Comparison of ENCODE assay signal across 24 mouse cellular contexts in the genomic region with DNA sequence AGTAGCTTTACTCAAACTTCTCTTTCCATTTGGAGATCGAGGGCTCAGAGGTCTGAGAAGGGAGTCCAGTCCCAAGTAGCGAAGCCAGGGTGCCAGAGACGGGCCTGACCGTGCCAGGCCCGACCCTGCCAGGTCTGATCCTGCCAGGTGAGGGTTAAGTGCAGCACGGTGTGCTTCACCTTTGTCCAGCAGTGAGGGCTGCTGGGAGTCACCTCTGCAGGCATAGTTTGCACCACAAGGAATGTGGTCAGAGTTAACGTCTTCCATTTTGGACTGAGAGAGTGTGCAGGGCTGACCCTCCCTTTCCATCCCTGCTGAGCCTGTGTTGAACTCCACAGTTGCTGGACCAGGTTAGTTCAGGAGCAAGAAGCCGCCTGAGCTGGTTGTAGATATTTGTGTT.
DNase-seq lines count a peak whose midpoint lies in the region; ATAC-seq and TF ChIP-seq lines count a peak whose summit lies in the region.
"Had no signal": no experiment of that assay in that cellular context is flagged by ENCODE, and none has a peak within 500 bp of the region (broad histone marks: within the 10 kb centered on the region; RNA-seq: fewer than 3 reads in every experiment).

No protein-coding gene starts in this region.

- H3K9me3 ChIP-seq in forebrain, embryonic 11.5 days (ENCODE audit: control insufficient read depth, low read length), result no peaks in the 10 kb centered on the region
- no peaks in the 10 kb centered on the region for H3K9me3 ChIP-seq in forebrain, postnatal 0 days (ENCODE audit: low read length)
- H3K9me3 ChIP-seq in liver, embryonic 11.5 days (ENCODE audit: control insufficient read depth, low read length), result no peaks in the 10 kb centered on the region
- no peaks in the 10 kb centered on the region for H3K9me3 ChIP-seq in intestine, embryonic 16.5 days (ENCODE audit: control insufficient read depth, low read length)
- H3K9me3 ChIP-seq: heart, embryonic 15.5 days; hindbrain, embryonic 15.5 days; intestine, embryonic 15.5 days; liver, embryonic 15.5 days; neural tube, embryonic 13.5 days had no signal

- WGBS in forebrain, embryonic 11.5 days, result 75% methylated on average over 8 of the region's 8 CpGs
- WGBS in forebrain, postnatal 0 days, result 76% methylated on average over 8 of the region's 8 CpGs
- WGBS in liver, adult 2 months, result 16% methylated on average over 8 of the region's 8 CpGs
- 68% methylated on average over 8 of the region's 8 CpGs for WGBS in liver, embryonic 11.5 days
- WGBS in intestine, embryonic 16.5 days, result 69% methylated on average over 8 of the region's 8 CpGs

- peaks cover 40% of the 10 kb centered on the region; the same call in 1 of the 2 replicates for H3K79me2 ChIP-seq in liver, adult 2 months (ENCODE audit: control insufficient read depth, insufficient read depth, low read length)

- H3K9ac ChIP-seq in forebrain, embryonic 11.5 days (ENCODE audit: low read length), result no peak overlapping the region; the same call in 1 of the 2 replicates
- no peak overlapping the region for H3K9ac ChIP-seq in forebrain, postnatal 0 days
- peak overlapping the region; percentile 26 for H3K9ac ChIP-seq in liver, adult 2 months (ENCODE audit: low read depth, low read length)
- no peak overlapping the region for H3K9ac ChIP-seq in liver, embryonic 11.5 days (ENCODE audit: low read depth, low read length)
- H3K9ac ChIP-seq in intestine, embryonic 16.5 days (ENCODE audit: low read depth, low read length), result no peak overlapping the region
- H3K9ac ChIP-seq: heart, embryonic 15.5 days; hindbrain, embryonic 15.5 days; intestine, embryonic 15.5 days; liver, embryonic 15.5 days had no signal

- no peak for ATAC-seq in forebrain, embryonic 11.5 days (replicated peaks; ENCODE audit: low FRiP score)
- ATAC-seq in forebrain, postnatal 0 days, result no peak
- ATAC-seq in liver, embryonic 11.5 days (replicated peaks; ENCODE audit: low FRiP score), result no peak
- no peak for ATAC-seq in intestine, embryonic 16.5 days
- ATAC-seq: intestine, embryonic 15.5 days had no signal

- TF ChIP-seq POLR2A in liver, adult 2 months (IDR thresholded peaks at IDR 0.05; ENCODE audit: extremely low read depth, insufficient read depth, low read length), result no peak

- H3K27me3 ChIP-seq in forebrain, embryonic 11.5 days (ENCODE audit: control insufficient read depth, insufficient read depth, low read length), result no peaks in the 10 kb centered on the region
- no peaks in the 10 kb centered on the region for H3K27me3 ChIP-seq in forebrain, postnatal 0 days (ENCODE audit: insufficient read depth, low read length)
- no peaks in the 10 kb centered on the region for H3K27me3 ChIP-seq in liver, adult 2 months (ENCODE audit: control insufficient read depth, insufficient read depth, low read length)
- no peaks in the 10 kb centered on the region for H3K27me3 ChIP-seq in liver, embryonic 11.5 days (replicated peaks; ENCODE audit: control insufficient read depth, insufficient read depth, low read length)
- H3K27me3 ChIP-seq in intestine, embryonic 16.5 days (replicated peaks; ENCODE audit: control insufficient read depth, insufficient read depth, low read length), result no peaks in the 10 kb centered on the region
- H3K27me3 ChIP-seq: CH12.LX; hindbrain, embryonic 15.5 days; intestine, embryonic 15.5 days; liver, embryonic 15.5 days; neural tube, embryonic 13.5 days had no signal

- H3K4me1 ChIP-seq in forebrain, embryonic 11.5 days (replicated peaks; ENCODE audit: control insufficient read depth, insufficient read depth, low read length), result peaks cover 11% of the 10 kb centered on the region
- H3K4me1 ChIP-seq in forebrain, postnatal 0 days (ENCODE audit: insufficient read depth), result no peaks in the 10 kb centered on the region
- H3K4me1 ChIP-seq in liver, adult 2 months (ENCODE audit: control insufficient read depth, insufficient read depth, low read length), result peaks cover 69% of the 10 kb centered on the region
- H3K4me1 ChIP-seq in liver, embryonic 11.5 days (replicated peaks; ENCODE audit: control insufficient read depth, insufficient read depth, low read length), result peaks cover 70% of the 10 kb centered on the region
- H3K4me1 ChIP-seq in intestine, embryonic 16.5 days (ENCODE audit: control insufficient read depth, insufficient read depth, low read length), result peaks cover 81% of the 10 kb centered on the region

- 0 out of 2 replicates have a peak overlapping the region, but pooled peaks have one; percentile 4 for H3K27ac ChIP-seq in forebrain, embryonic 11.5 days (ENCODE audit: low read depth, low read length)
- H3K27ac ChIP-seq in forebrain, postnatal 0 days (ENCODE audit: low read depth, low read length), result no peak overlapping the region
- peak overlapping the region; percentile 58 for H3K27ac ChIP-seq in liver, adult 2 months (replicated peaks; ENCODE audit: insufficient read depth, low read depth, low read length)
- no peak overlapping the region for H3K27ac ChIP-seq in liver, embryonic 11.5 days (ENCODE audit: low read depth, low read length)
- no peak overlapping the region for H3K27ac ChIP-seq in intestine, embryonic 16.5 days (ENCODE audit: low read length)
- H3K27ac ChIP-seq: hindbrain, embryonic 15.5 days; intestine, embryonic 15.5 days; liver, embryonic 15.5 days; macrophage had no signal

- no peak for TF ChIP-seq CTCF in forebrain, postnatal 0 days (IDR thresholded peaks at IDR 0.05; ENCODE audit: low read depth)
- no peak for TF ChIP-seq CTCF in liver, adult 2 months (IDR thresholded peaks at IDR 0.05; ENCODE audit: low read depth, low read length)

- DNase-seq in forebrain, embryonic 11.5 days (ENCODE audit: low spot score), result no peak
- DNase-seq in forebrain, postnatal 0 days, result no peak
- DNase-seq in liver, adult 2 months (ENCODE audit: extremely low read depth, low read depth, low spot score), result peak; percentile 77
- no peak for DNase-seq in liver, embryonic 11.5 days (ENCODE audit: low spot score)
- peak; percentile 57 to 59 for DNase-seq in kidney, postnatal 36 days
- no peak for DNase-seq in adrenal gland, postnatal 10 days
- DNase-seq in gastrocnemius, postnatal 10 days, result no peak
- DNase-seq: adrenal gland, postnatal 25 days; cerebellum, adult 11-12 months; cerebellum, postnatal 25 days; embryo, embryonic 11 days; heart, adult 11 months; heart, postnatal 4 days; right cerebral cortex, adult 18-20 months; thymus, postnatal 4 days had no signal

- no peak overlapping the region for H3K4me3 ChIP-seq in forebrain, embryonic 11.5 days (ENCODE audit: low read depth, low read length)
- H3K4me3 ChIP-seq in forebrain, postnatal 0 days (ENCODE audit: low read depth, low read length), result no peak overlapping the region
- no peak overlapping the region for H3K4me3 ChIP-seq in liver, adult 2 months (ENCODE audit: insufficient read depth, low read depth, low read length)
- H3K4me3 ChIP-seq in liver, embryonic 11.5 days (ENCODE audit: low read depth, low read length), result no peak overlapping the region
- H3K4me3 ChIP-seq in intestine, embryonic 16.5 days (ENCODE audit: low read length), result no peak overlapping the region
- H3K4me3 ChIP-seq: heart, embryonic 15.5 days; hindbrain, embryonic 15.5 days; intestine, embryonic 15.5 days; liver, embryonic 15.5 days; neural tube, embryonic 13.5 days had no signal

- no peak overlapping the region for H3K4me2 ChIP-seq in forebrain, embryonic 11.5 days (ENCODE audit: low read depth, low read length, severe bottlenecking)
- H3K4me2 ChIP-seq in forebrain, postnatal 0 days (ENCODE audit: low read depth), result no peak overlapping the region
- H3K4me2 ChIP-seq in liver, embryonic 11.5 days, result no peak overlapping the region
- H3K4me2 ChIP-seq in intestine, embryonic 16.5 days (ENCODE audit: low read depth, low read length), result no peak overlapping the region
- H3K4me2 ChIP-seq: heart, embryonic 15.5 days; hindbrain, embryonic 15.5 days; intestine, embryonic 15.5 days; liver, embryonic 15.5 days; midbrain, embryonic 11.5 days; neural tube, embryonic 13.5 days had no signal

- no peaks in the 10 kb centered on the region for H3K36me3 ChIP-seq in forebrain, embryonic 11.5 days (ENCODE audit: control insufficient read depth, insufficient read depth, low read length)
- H3K36me3 ChIP-seq in forebrain, postnatal 0 days (ENCODE audit: insufficient read depth), result no peaks in the 10 kb centered on the region
- no peaks in the 10 kb centered on the region for H3K36me3 ChIP-seq in liver, adult 2 months (ENCODE audit: control insufficient read depth, insufficient read depth, low read length)
- no peaks in the 10 kb centered on the region for H3K36me3 ChIP-seq in liver, embryonic 11.5 days (ENCODE audit: control insufficient read depth, insufficient read depth, low read length)
- no peaks in the 10 kb centered on the region for H3K36me3 ChIP-seq in intestine, embryonic 16.5 days (ENCODE audit: control insufficient read depth, insufficient read depth, low read length)
- H3K36me3 ChIP-seq: heart, embryonic 15.5 days; hindbrain, embryonic 15.5 days; intestine, embryonic 15.5 days; liver, embryonic 15.5 days; neural tube, embryonic 13.5 days had no signal

Comparison
In these comparisons a context has a peak if more than half of its experiments do, and no peak if none do; other contexts are left out.
1. DNase-seq: peak in liver, adult 2 months (single experiment) and kidney, postnatal 36 days (2 of 2); none in forebrain, embryonic 11.5 days (single experiment), forebrain, postnatal 0 days (single experiment), liver, embryonic 11.5 days (single experiment), adrenal gland, postnatal 10 days (single experiment) and gastrocnemius, postnatal 10 days (single experiment).
2. H3K27ac ChIP-seq: peak in forebrain, embryonic 11.5 days (single experiment) and liver, adult 2 months (single experiment); none in forebrain, postnatal 0 days (single experiment), liver, embryonic 11.5 days (single experiment) and intestine, embryonic 16.5 days (single experiment).